Mouse (Mus musculus): Measurements from ENCODE around the gene Sugct.

DNA sequence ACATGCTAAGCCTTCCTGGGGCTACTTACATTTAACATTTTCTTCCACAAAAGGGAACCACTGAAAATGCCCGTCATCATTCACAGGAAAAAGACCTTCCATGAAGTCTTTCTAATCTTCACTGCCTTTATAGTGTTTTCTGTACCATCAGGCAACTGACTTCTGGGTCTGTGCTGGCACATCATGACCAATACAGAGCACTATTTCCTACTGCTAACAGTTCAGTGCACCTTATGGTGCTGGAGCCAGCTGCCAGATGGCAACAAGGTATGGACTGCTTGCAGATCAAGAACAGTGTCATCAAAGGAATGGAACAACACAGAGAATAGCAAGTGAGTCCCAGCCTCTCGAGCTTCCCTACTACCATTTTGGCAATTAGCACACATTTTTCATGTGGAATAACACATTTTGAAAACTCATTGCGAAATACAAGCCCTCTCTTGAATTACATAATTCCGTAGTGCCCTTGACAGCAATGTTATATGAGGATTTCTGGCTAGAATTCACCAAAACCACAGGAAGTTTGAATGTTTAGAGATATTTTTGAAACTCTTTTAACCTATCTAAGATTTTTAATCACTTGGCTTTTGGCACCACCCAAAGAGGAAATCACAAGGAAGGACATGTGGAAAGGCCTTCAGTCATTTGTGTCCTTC lies 359.3 kb downstream of the Sugct start:
- TF ChIP-seq CTCF (IDR thresholded peaks at IDR 0.05; ENCODE audit: low read depth, low read length) (no peak), POLR2A (IDR thresholded peaks at IDR 0.05; ENCODE audit: extremely low read depth, insufficient read depth, low read length) (no peak)
